Mouse (Mus musculus): ENCODE measurements around the gene Scfd2. TPM values are rescaled to one million over a fixed set of nuclear protein-coding genes. Genes with fewer than 3 reads are reported as not detected.
A peak's percentile ranks its signal among the peaks of the same experiment; 100 is the strongest.

Gene Scfd2
- polyA plus RNA-seq, 1 experiment from 2014 or later, result 20.6 TPM

- no peaks in the 10 kb centered on the region for H3K36me3 ChIP-seq
- no peaks in the 10 kb centered on the region for H3K27me3 ChIP-seq (replicated peaks)
- H3K4me3 ChIP-seq (replicated peaks), result no peak overlapping the region
- no peak overlapping the region for H3K9ac ChIP-seq (replicated peaks)
- no peak overlapping the region for H3K4me2 ChIP-seq
- no peak for ATAC-seq (ENCODE audit: low FRiP score)
- H3K27ac ChIP-seq (replicated peaks), result no peak overlapping the region
- WGBS, result 81% methylated on average over 5 of the region's 5 CpGs
- H3K9me3 ChIP-seq (replicated peaks), result no peaks in the 10 kb centered on the region
- H3K4me1 ChIP-seq, result no peaks in the 10 kb centered on the region
Measured at GRCm38 (mm10) chr5:74404083-74404482, 127.5 kb downstream of the Scfd2 start.

DNA sequence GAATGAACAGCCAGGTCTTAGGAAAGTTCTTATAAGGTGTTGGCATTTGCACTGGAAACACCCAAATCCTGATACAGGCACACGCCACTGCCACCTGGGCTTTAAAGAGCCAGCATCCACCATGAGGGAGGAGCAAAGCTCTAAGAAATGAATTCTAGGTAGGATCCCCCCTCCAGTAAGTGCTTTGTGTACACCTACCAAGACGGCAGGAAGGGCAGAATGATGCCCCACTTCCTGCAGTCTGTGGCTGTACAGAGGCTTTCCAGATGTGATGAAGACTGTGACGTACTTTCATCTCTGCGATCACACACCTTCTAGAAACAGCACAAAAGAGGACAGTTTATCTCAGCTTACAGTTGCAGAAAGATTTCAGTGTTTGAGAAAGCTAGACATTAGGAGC is 128.9 kb downstream of the Scfd2 start:
- H3K9ac ChIP-seq (replicated peaks), result no peak overlapping the region
- no peak overlapping the region for H3K4me2 ChIP-seq
- no peaks in the 10 kb centered on the region for H3K36me3 ChIP-seq
- H3K4me1 ChIP-seq, result no peaks in the 10 kb centered on the region
- ATAC-seq (ENCODE audit: low FRiP score), result no peak
- H3K9me3 ChIP-seq (replicated peaks), result no peaks in the 10 kb centered on the region
- 88% methylated on average over 4 of the region's 4 CpGs for WGBS
- H3K27me3 ChIP-seq (replicated peaks), result no peaks in the 10 kb centered on the region
- H3K4me3 ChIP-seq (replicated peaks), result no peak overlapping the region
- H3K27ac ChIP-seq (replicated peaks), result no peak overlapping the region

DNA sequence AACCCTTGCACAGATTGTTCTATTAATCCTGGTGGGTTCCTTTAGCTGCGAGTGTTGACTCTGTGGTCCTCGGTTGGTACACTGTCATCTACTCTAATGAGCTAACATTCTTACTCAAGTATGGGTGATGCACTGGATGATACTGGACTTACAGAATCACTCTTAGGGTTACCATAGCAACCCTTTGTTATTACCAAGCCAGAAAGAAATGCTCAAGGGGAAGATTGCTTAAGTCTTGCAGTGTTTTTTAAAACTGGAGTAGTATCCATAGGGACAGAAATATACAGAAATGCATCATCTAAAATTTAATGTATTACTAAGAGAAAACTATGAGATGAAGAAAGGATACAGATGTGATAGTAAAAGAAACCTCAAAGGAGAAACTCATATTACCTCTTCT is 139.8 kb downstream of the Scfd2 start:
- no peaks in the 10 kb centered on the region for H3K36me3 ChIP-seq
- H3K4me3 ChIP-seq (replicated peaks), result no peak overlapping the region
- H3K9ac ChIP-seq (replicated peaks), result no peak overlapping the region
- no peak overlapping the region for H3K27ac ChIP-seq (replicated peaks)
- no peaks in the 10 kb centered on the region for H3K9me3 ChIP-seq (replicated peaks)
- H3K27me3 ChIP-seq (replicated peaks), result no peaks in the 10 kb centered on the region
- no peak for ATAC-seq (ENCODE audit: low FRiP score)
- peaks cover 8% of the 10 kb centered on the region; the same call in 1 of the 2 replicates for H3K4me1 ChIP-seq
- no peak overlapping the region for H3K4me2 ChIP-seq
- WGBS, result 71% methylated on average over 2 of the region's 2 CpGs

DNA sequence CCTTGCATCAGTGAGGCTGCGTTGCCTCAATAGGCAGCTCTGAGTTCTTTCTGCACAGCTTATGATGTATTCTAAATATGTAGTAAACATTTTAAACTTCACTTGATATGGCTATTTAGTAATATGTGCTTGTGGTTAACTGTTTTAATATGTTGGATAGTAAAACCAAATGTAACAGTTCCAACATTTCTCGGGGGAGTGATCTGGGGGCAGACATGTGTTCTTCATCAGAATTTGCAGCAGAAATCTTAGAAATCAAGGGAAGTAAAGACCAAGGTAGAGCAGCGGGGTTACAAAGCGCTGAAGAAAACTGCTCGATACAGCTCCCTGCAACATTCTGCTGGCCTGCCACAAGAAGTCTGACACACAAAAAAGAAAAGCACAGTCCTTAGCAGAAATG is 140.2 kb downstream of the Scfd2 start:
- Histone ChIP-seq H3K9ac (replicated peaks) (no peak overlapping the region), H3K9me3 (replicated peaks) (no peaks in the 10 kb centered on the region), H3K4me3 (replicated peaks) (no peak overlapping the region), H3K36me3 (no peaks in the 10 kb centered on the region), H3K27ac (replicated peaks) (no peak overlapping the region), H3K4me1 (peaks cover 8% of the 10 kb centered on the region; the same call in 1 of the 2 replicates), H3K4me2 (no peak overlapping the region), H3K27me3 (replicated peaks) (no peaks in the 10 kb centered on the region)
- ATAC-seq (ENCODE audit: low FRiP score), result no peak
- 80% methylated on average over 5 of the region's 5 CpGs for WGBS

GRCm38 (mm10) chr5:74388849-74389248 is 142.7 kb downstream of the Scfd2 start:
- no peaks in the 10 kb centered on the region for H3K36me3 ChIP-seq
- H3K27me3 ChIP-seq (replicated peaks), result no peaks in the 10 kb centered on the region
- H3K9ac ChIP-seq (replicated peaks), result no peak overlapping the region
- peaks cover 8% of the 10 kb centered on the region; the same call in 1 of the 2 replicates for H3K4me1 ChIP-seq
- H3K27ac ChIP-seq (replicated peaks), result no peak overlapping the region
- ATAC-seq (ENCODE audit: low FRiP score), result no peak
- no peaks in the 10 kb centered on the region for H3K9me3 ChIP-seq (replicated peaks)
- 64% methylated on average over 2 of the region's 2 CpGs for WGBS
- H3K4me2 ChIP-seq, result no peak overlapping the region
- H3K4me3 ChIP-seq (replicated peaks), result no peak overlapping the region

DNA sequence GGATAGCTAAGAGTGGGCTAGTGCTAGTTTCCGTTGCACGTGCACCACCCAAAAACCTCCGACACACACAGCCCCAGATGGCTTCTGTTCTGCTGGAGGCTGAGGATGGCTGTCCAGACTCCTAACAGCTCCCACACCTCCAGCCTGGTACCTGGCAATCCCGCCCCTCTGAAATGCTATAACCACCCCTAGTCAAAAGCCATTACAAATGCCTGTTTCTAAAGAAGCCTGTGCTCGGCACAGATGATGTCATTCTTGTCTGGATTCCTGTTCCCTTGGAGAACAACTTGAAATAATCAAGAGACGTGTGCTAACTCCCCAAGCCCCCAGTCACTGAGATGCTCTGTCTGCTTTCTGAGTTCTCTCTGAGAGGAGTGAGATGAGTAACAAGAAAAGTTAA is 143.5 kb downstream of the Scfd2 start:
- no peaks in the 10 kb centered on the region for H3K36me3 ChIP-seq
- no peaks in the 10 kb centered on the region for H3K9me3 ChIP-seq (replicated peaks)
- no peaks in the 10 kb centered on the region for H3K27me3 ChIP-seq (replicated peaks)
- H3K4me1 ChIP-seq, result peaks cover 8% of the 10 kb centered on the region; the same call in 1 of the 2 replicates
- 64% methylated on average over 6 of the region's 6 CpGs for WGBS
- H3K9ac ChIP-seq (replicated peaks), result no peak overlapping the region
- H3K27ac ChIP-seq (replicated peaks), result no peak overlapping the region
- H3K4me2 ChIP-seq, result no peak overlapping the region
- no peak overlapping the region for H3K4me3 ChIP-seq (replicated peaks)
- no peak for ATAC-seq (ENCODE audit: low FRiP score)

DNA sequence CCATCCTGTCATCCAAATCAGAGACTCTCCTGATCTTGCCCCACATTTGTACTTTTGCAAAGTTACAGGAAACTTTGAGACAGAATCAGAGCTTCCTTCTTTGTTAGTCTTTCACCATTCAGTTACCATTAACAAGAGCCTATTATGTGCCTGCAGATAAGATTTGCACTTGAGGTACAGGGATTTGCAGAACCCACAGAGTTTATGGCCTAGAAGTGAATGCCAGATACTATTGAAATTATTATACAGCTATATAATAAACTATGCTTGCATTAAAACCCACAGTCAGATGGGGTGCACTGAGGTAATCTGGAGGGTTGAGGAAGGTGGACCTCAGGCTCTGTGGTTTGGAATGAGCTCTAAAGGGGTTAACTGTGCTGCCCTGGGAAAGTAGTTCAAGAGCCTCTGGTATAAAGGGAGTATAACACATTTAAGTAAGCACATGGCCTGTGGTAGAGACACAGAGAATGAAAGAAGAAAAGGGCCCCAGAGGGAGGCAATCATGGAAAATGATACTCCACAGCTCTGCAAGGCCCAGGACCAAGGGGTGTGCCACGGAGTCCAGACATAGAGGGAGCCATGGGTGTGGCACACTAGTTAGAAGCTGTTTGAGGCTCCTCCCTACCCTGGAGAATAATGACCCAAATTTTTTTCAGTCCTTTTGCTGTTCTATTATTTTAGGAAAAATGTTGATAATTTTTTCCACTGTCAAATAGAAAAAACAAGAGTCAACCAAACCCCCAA is 144.2 kb downstream of the Scfd2 start:
- H3K27ac ChIP-seq (replicated peaks), result no peak overlapping the region
- no peak overlapping the region for H3K4me2 ChIP-seq
- no peak for ATAC-seq (ENCODE audit: low FRiP score)
- no peak overlapping the region for H3K4me3 ChIP-seq (replicated peaks)
- 73% methylated on average over 1 of the region's 1 CpGs for WGBS
- no peak overlapping the region for H3K9ac ChIP-seq (replicated peaks)
- peaks cover 8% of the 10 kb centered on the region; the same call in 1 of the 2 replicates for H3K4me1 ChIP-seq
- H3K36me3 ChIP-seq, result no peaks in the 10 kb centered on the region
- H3K27me3 ChIP-seq (replicated peaks), result no peaks in the 10 kb centered on the region
- no peaks in the 10 kb centered on the region for H3K9me3 ChIP-seq (replicated peaks)

GRCm38 (mm10) chr5:74380045-74380444 is 151.5 kb downstream of the Scfd2 start:
- Histone ChIP-seq H3K4me3 (replicated peaks) (no peak overlapping the region), H3K9me3 (replicated peaks) (no peaks in the 10 kb centered on the region), H3K4me2 (no peak overlapping the region), H3K4me1 (no peaks in the 10 kb centered on the region), H3K9ac (replicated peaks) (no peak overlapping the region), H3K36me3 (no peaks in the 10 kb centered on the region), H3K27ac (replicated peaks) (no peak overlapping the region), H3K27me3 (replicated peaks) (no peaks in the 10 kb centered on the region)
- no peak for ATAC-seq (ENCODE audit: low FRiP score)
- WGBS, result 80% methylated on average over 5 of the region's 5 CpGs

DNA sequence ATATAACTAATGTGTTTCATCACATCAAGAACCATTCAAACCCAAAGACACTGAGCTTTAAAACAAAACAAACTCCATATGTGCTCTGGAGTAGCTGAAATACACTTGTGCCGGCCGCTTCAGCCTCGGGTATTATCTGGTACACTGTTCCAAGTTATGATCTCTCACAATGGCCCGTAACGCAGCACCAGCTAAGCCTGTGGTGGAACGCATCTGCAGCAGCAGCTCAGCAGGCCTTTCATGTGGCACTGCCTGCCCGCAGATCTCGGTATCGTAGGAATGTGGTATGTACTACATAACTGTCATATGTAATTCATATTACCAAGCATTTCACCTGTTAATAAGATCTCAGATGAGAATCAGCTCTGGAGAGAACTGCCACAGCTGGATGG is 164.9 kb downstream of the Scfd2 start:
- no peak overlapping the region for H3K9ac ChIP-seq (replicated peaks)
- no peaks in the 10 kb centered on the region for H3K36me3 ChIP-seq
- peak; percentile 68 for ATAC-seq (ENCODE audit: low FRiP score)
- H3K9me3 ChIP-seq (replicated peaks), result no peaks in the 10 kb centered on the region
- H3K4me3 ChIP-seq (replicated peaks), result no peak overlapping the region
- H3K27ac ChIP-seq (replicated peaks), result no peak overlapping the region
- 22% methylated on average over 9 of the region's 9 CpGs for WGBS
- H3K27me3 ChIP-seq (replicated peaks), result no peaks in the 10 kb centered on the region
- no peak overlapping the region for H3K4me2 ChIP-seq
- peaks cover 18% of the 10 kb centered on the region for H3K4me1 ChIP-seq

- Histone ChIP-seq H3K4me3 (replicated peaks) (no peak overlapping the region), H3K9me3 (replicated peaks) (no peaks in the 10 kb centered on the region), H3K9ac (replicated peaks) (no peak overlapping the region), H3K27ac (replicated peaks) (no peak overlapping the region), H3K27me3 (replicated peaks) (no peaks in the 10 kb centered on the region), H3K4me1 (peaks cover 18% of the 10 kb centered on the region), H3K36me3 (no peaks in the 10 kb centered on the region), H3K4me2 (no peak overlapping the region)
- ATAC-seq (ENCODE audit: low FRiP score), result peak; percentile 31
- WGBS, result 16% methylated on average over 4 of the region's 4 CpGs
Measured at GRCm38 (mm10) chr5:74365984-74366709, 165.4 kb downstream of the Scfd2 start.

- no peak overlapping the region for H3K4me3 ChIP-seq (replicated peaks)
- no peak overlapping the region for H3K4me2 ChIP-seq
- H3K36me3 ChIP-seq, result no peaks in the 10 kb centered on the region
- ATAC-seq (ENCODE audit: low FRiP score), result peak; percentile 55; the same call in 1 of the 2 replicates
- H3K4me1 ChIP-seq, result peaks cover 18% of the 10 kb centered on the region
- WGBS, result 24% methylated on average over 6 of the region's 6 CpGs
- peak overlapping the region; percentile 18; the same call in 1 of the 2 replicates for H3K27ac ChIP-seq (replicated peaks)
- no peaks in the 10 kb centered on the region for H3K9me3 ChIP-seq (replicated peaks)
- H3K9ac ChIP-seq (replicated peaks), result no peak overlapping the region
- H3K27me3 ChIP-seq (replicated peaks), result no peaks in the 10 kb centered on the region
Measured at GRCm38 (mm10) chr5:74365408-74365807, 166.2 kb downstream of the Scfd2 start.

- 25% methylated on average over 1 of the region's 1 CpGs for WGBS
- H3K9me3 ChIP-seq (replicated peaks), result no peaks in the 10 kb centered on the region
- ATAC-seq (ENCODE audit: low FRiP score), result no peak
Measured at GRCm38 (mm10) chr5:74363296-74363695, 168.3 kb downstream of the Scfd2 start.

More at GRCm38 (mm10) chr5:74363296-74363695, 168.3 kb downstream of the Scfd2 start:
- Histone ChIP-seq H3K9ac (replicated peaks) (no peak overlapping the region), H3K4me1 (peaks cover 18% of the 10 kb centered on the region), H3K27me3 (replicated peaks) (no peaks in the 10 kb centered on the region), H3K27ac (replicated peaks) (no peak overlapping the region), H3K4me3 (replicated peaks) (no peak overlapping the region), H3K36me3 (no peaks in the 10 kb centered on the region), H3K4me2 (no peak overlapping the region)
